Mouse (Mus musculus) heart, embryonic 16.5 days (tissue): ENCODE measurements around the gene 4930556J24Rik. TPM values are rescaled to one million over a fixed set of nuclear protein-coding genes. Genes with fewer than 3 reads are reported as not detected.

Experiments used
- ATAC-seq: fragments of 200-750 bp; cut with Nextera tagmentation; replicated peaks from 2 replicates; pipeline ENCODE4 v1.8.0; 2017; ENCODE audit warnings: moderate number of reproducible peaks; ENCODE audit not compliant: insufficient read depth, low FRiP score; ENCODE audit errors: extremely low read depth
- H3K27ac ChIP-seq: fragments of 300-500 bp; sonication (generic); 2 replicates; pipeline ENCODE4 v1.5.1; 2014; ENCODE audit warnings: mild to moderate bottlenecking, low read length, control low read depth, moderate library complexity
- H3K27me3 ChIP-seq: fragments of 300-500 bp; sonication (generic); 2 replicates; pipeline ENCODE4 v1.6.1; 2014; ENCODE audit warnings: low read length, mixed read lengths; ENCODE audit not compliant: control insufficient read depth, insufficient read depth
- H3K36me3 ChIP-seq: fragments of 300-500 bp; sonication (generic); 2 replicates; pipeline ENCODE4 v1.6.1; 2014; ENCODE audit not compliant: control insufficient read depth, insufficient read depth
- H3K4me1 ChIP-seq: fragments of 300-500 bp; sonication (generic); 2 replicates; pipeline ENCODE4 v1.6.1; 2014; ENCODE audit warnings: low read length, mixed read lengths; ENCODE audit not compliant: control insufficient read depth, insufficient read depth
- H3K4me2 ChIP-seq: fragments of 300-500 bp; sonication (generic); 2 replicates; pipeline ENCODE4 v1.6.1; 2014; ENCODE audit warnings: low read depth, mild to moderate bottlenecking, control low read depth, low read length
- H3K4me3 ChIP-seq: fragments of 300-500 bp; sonication (generic); 2 replicates; pipeline ENCODE4 v1.5.1; 2014; ENCODE audit warnings: mild to moderate bottlenecking, control low read depth, low read length
- H3K9ac ChIP-seq: fragments of 300-500 bp; sonication (generic); 2 replicates; pipeline ENCODE4 v1.6.1; 2014; ENCODE audit warnings: low read length, control low read depth
- H3K9me3 ChIP-seq: fragments of 300-500 bp; sonication (generic); replicated peaks from 2 replicates; pipeline ENCODE4 v1.6.1; 2016; ENCODE audit warnings: low read length; ENCODE audit not compliant: control insufficient read depth
- WGBS: fragments of 180-500 bp; shearing (Covaris S2); extraction: QIAGEN DNeasy Blood & Tissue Kit; methylation state at CpG from one replicate; pipeline ENCODE4 v1.1.7; 2014; 5-methylcytosine and 5-hydroxymethylcytosine counted together
- polyA plus RNA-seq: library from polyadenylated mRNA; unstranded; fragments of >200 nt; fragmentation: Nextera tagmentation; extraction: Ambion mirVana; gene quantifications from 2 replicates; pipeline ENCODE4 v1.2.1, GENCODE M21; 2015

4930556J24Rik gene
- polyA plus RNA-seq, 1 experiment from 2014 or later: 0.12 TPM

DNA sequence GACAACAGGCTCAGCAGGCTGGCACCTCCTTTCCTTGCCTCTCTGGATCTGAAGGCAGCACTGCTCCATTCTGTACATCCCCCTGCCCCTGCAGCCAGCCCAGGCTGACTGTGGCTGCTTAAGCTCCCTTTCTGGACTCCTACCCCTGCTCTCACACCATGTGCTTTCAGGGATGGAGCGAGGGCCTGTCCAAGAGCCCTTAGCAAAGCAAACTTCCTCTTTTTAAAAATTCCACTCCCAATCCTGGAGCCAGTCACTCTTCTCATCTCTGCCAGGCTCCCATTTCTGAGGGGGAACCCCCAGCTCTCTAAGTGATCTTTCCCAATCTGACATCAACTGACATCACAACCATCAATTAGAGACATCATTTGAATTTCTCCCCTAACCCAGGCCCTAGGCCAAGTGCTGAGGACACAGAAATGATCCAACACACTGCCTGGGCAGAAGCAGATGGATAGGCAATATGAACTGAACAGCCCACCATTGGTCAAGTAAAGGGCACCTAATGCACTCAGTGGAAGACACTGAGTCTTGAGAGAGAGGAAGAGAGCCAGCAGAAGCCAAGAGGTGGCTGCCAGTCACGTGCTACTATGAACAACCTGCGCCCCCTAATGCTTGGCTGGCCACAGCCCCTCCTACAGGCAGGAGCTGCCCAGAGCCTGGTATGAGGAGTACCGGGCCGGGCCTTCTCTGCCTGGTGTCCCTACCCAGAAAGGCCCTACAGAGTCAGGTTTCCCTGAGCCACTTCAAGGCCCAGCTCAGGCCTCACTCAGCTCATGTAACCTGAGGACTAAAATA is 65.9 kb downstream of the 4930556J24Rik start:
- Histone ChIP-seq H3K27me3 (peaks cover 4% of the 10 kb centered on the region; the same call in 1 of the 2 replicates), H3K4me2 (peak overlapping the region; percentile 24; the same call in 1 of the 2 replicates), H3K36me3 (no peaks in the 10 kb centered on the region), H3K9me3 (no peaks in the 10 kb centered on the region), H3K4me3 (no peak overlapping the region), H3K4me1 (peaks cover 37% of the 10 kb centered on the region), H3K9ac (peak overlapping the region; percentile 6; the same call in 1 of the 2 replicates), H3K27ac (peak overlapping the region; percentile 36; the same call in 1 of the 2 replicates)
- no peak for ATAC-seq
- 54% methylated on average over 5 of the region's 5 CpGs for WGBS

DNA sequence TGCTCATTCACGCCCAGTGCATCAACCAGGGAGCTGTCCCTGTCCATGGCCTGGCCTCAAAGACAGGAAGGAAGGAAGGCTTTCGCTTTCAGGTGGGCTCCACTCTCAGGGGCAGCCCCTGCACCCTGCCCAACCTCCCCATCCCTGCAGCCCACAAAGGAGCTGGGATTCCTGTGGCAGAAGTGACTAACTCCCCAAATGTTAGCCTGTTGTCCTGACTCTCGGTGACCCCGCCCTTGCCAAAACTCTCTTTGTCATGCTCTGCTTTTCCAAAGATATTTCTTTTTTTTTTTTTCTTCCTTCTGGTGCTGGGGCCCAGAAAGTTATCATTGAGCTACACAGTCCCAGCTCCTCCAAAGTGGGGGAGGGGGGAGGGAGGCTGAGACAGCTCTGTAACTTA is 67.3 kb downstream of the 4930556J24Rik start:
- ATAC-seq: no peak
- no peak overlapping the region for H3K4me3 ChIP-seq
- H3K36me3 ChIP-seq: no peaks in the 10 kb centered on the region
- H3K9ac ChIP-seq: no peak overlapping the region
- H3K9me3 ChIP-seq: no peaks in the 10 kb centered on the region
- H3K27ac ChIP-seq: no peak overlapping the region
- peaks cover 35% of the 10 kb centered on the region for H3K4me1 ChIP-seq
- WGBS: 81% methylated on average over 4 of the region's 4 CpGs
- H3K27me3 ChIP-seq: peaks cover 4% of the 10 kb centered on the region; the same call in 1 of the 2 replicates
- H3K4me2 ChIP-seq: no peak overlapping the region

DNA sequence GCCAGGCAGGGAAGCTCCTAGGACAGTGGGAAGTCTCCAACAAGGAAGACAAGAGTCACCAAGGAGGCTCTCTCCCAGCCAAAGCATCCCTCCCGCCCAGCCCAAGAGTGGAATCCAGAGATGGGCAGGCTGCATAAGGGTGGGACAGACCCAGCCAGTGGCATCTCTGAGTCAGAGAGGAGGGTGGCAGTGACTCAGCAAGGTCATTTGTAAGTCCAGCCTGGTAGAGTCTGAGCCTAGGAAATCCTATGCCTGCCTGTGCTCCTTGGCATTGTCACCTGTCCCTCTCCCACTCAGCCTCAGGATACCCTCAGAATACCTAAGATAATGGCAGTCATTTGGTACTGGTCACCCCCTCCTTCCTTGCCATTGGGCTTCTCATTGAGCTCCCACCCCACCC is 71.1 kb downstream of the 4930556J24Rik start:
- Histone ChIP-seq H3K27me3 (no peaks in the 10 kb centered on the region), H3K4me1 (peaks cover 4% of the 10 kb centered on the region), H3K36me3 (no peaks in the 10 kb centered on the region), H3K4me3 (no peak overlapping the region), H3K9ac (no peak overlapping the region), H3K9me3 (no peaks in the 10 kb centered on the region), H3K4me2 (no peak overlapping the region), H3K27ac (no peak overlapping the region)
- 75% methylated on average over 1 of the region's 1 CpGs for WGBS
- no peak for ATAC-seq

DNA sequence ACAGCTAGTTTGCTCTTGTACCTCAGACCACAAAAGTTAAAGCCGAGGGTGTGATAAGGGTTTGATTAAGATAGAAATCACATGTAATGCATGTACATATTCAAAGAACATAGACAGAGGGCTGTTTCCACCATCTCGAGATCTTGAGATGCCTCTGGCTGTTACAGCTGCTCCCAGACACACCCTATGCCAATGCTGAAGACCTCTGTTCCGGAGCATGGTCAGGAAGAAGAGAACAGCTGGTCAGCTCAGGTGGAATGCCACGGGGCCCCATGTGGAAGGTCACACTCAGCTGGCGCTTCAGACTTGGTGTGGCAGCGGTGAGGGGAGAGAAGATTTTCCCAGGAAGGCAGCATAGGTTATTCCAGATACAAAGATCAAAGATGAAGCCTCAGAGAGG is 71.9 kb downstream of the 4930556J24Rik start:
- H3K27me3 ChIP-seq: no peaks in the 10 kb centered on the region
- no peaks in the 10 kb centered on the region for H3K36me3 ChIP-seq
- no peaks in the 10 kb centered on the region for H3K4me1 ChIP-seq
- no peaks in the 10 kb centered on the region for H3K9me3 ChIP-seq
- WGBS: 81% methylated on average over 6 of the region's 6 CpGs
- H3K4me2 ChIP-seq: no peak overlapping the region
- no peak overlapping the region for H3K4me3 ChIP-seq
- no peak overlapping the region for H3K9ac ChIP-seq
- H3K27ac ChIP-seq: no peak overlapping the region
- no peak for ATAC-seq

- WGBS: 76% methylated on average over 5 of the region's 5 CpGs
These were observed 73.5 kb downstream of the 4930556J24Rik start for GRCm38 (mm10) chr11:3903046-3903445.

DNA sequence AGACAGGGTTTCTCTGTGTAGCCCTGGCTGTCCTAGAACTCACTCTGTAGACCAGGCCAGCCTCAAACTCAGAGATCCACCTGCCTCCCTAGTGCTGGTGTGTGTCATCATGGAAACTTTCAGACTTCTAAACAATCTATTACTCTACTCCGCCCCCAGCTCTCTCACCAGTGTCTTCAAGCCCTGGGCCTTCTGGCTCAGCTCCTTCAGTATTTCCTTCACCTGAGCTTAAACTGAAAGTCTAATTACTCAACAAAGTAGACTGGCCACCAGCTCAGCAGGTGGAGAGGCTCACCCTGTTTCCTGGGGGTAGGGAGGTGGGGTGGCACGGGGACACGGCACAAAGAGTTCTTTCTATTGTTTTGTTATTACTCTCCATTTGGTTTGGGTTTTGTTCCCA is 74.1 kb downstream of the 4930556J24Rik start:
- H3K4me2 ChIP-seq: no peak overlapping the region
- H3K4me3 ChIP-seq: no peak overlapping the region
- no peak for ATAC-seq
- no peak overlapping the region for H3K9ac ChIP-seq
- no peaks in the 10 kb centered on the region for H3K9me3 ChIP-seq
- H3K36me3 ChIP-seq: peaks cover 6% of the 10 kb centered on the region; the same call in 1 of the 2 replicates
- H3K27me3 ChIP-seq: no peaks in the 10 kb centered on the region
- H3K27ac ChIP-seq: no peak overlapping the region
- 89% methylated on average over 3 of the region's 3 CpGs for WGBS
- no peaks in the 10 kb centered on the region for H3K4me1 ChIP-seq

More at GRCm38 (mm10) chr11:3903046-3903445, 73.5 kb downstream of the 4930556J24Rik start:
- Histone ChIP-seq H3K4me1 (no peaks in the 10 kb centered on the region), H3K9ac (no peak overlapping the region), H3K9me3 (no peaks in the 10 kb centered on the region), H3K4me2 (no peak overlapping the region), H3K36me3 (peaks cover 6% of the 10 kb centered on the region; the same call in 1 of the 2 replicates), H3K27me3 (no peaks in the 10 kb centered on the region), H3K27ac (no peak overlapping the region), H3K4me3 (no peak overlapping the region)
- no peak for ATAC-seq

DNA sequence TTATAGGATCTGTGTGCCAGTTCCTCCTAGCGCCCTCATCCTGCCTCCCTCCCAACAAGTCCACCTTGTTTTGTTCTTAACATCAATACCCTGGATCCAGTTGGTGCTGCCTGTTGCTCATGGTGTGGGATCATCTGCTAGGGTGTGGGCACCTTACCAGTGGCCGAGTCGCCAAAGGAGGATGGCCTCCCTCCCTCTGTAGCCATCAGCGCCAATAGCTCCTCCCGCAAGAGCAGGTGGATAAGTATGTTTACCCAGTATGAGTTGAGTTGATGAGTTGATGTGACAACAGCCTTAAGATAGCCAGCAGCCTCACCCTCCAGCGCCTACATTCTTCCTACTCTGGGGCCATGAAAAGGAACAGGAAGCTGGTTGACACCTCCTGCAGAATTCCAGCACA is 76.3 kb downstream of the 4930556J24Rik start:
- 54% methylated on average over 6 of the region's 6 CpGs for WGBS
- H3K9ac ChIP-seq: no peak overlapping the region
- peaks cover 6% of the 10 kb centered on the region; the same call in 1 of the 2 replicates for H3K36me3 ChIP-seq
- no peaks in the 10 kb centered on the region for H3K27me3 ChIP-seq
- H3K4me3 ChIP-seq: no peak overlapping the region
- no peak for ATAC-seq
- H3K9me3 ChIP-seq: no peaks in the 10 kb centered on the region
- no peak overlapping the region for H3K27ac ChIP-seq
- H3K4me1 ChIP-seq: 0 out of 2 replicates have a peak, but pooled peaks cover 2% of the 10 kb centered on the region
- H3K4me2 ChIP-seq: no peak overlapping the region

DNA sequence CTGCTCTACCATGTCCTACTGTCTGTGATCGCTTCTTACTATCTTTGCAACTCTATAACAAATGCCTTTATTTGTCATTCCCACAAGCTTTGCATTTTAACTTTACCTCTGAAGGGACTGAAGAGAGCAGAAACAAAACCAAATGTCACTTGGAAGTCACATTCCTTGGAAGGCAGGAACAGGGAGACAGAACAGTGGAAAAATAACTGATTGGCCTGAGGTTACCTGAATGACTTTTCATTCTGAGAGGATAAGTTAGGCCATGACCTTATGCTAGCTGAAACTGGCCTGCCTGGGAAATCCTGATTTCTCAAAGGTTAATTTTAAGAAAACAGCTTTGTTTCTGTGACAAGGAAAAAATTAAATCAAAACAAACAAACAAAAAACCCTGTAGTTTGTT is 80.6 kb downstream of the 4930556J24Rik start:
- Histone ChIP-seq H3K4me1 (peaks cover 5% of the 10 kb centered on the region), H3K9ac (no peak overlapping the region), H3K4me3 (no peak overlapping the region), H3K9me3 (no peaks in the 10 kb centered on the region), H3K4me2 (peak overlapping the region; percentile 16; the same call in 1 of the 2 replicates), H3K36me3 (peaks cover 6% of the 10 kb centered on the region; the same call in 1 of the 2 replicates), H3K27ac (no peak overlapping the region), H3K27me3 (no peaks in the 10 kb centered on the region)
- no peak for ATAC-seq
- WGBS: 86% methylated on average over 1 of the region's 1 CpGs

DNA sequence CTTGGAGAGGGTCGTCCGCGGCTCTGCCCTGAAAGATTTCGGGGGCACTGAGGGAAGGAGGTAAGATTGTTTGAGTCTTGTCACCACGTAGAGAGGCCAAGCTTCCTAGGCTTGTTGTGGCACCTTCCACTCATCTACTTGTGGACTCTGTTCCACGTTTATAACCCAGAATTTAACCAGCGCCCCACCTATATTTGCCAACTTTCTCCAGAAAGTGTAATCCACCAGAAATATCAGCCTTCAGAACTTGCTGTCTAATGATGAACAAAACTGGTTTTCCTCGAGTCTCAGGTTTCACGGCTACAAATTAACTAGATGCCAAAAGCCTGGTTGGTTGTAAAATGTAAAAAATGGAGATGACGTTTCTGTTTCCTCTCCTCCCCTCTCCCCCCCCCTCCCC is 81.1 kb downstream of the 4930556J24Rik start:
- ATAC-seq: no peak
- H3K27ac ChIP-seq: peak overlapping the region; percentile 65
- peak overlapping the region; percentile 83 for H3K4me2 ChIP-seq
- peak overlapping the region; percentile 64 for H3K4me3 ChIP-seq
- peaks cover 6% of the 10 kb centered on the region; the same call in 1 of the 2 replicates for H3K36me3 ChIP-seq
- H3K9ac ChIP-seq: peak overlapping the region; percentile 73
- peaks cover 5% of the 10 kb centered on the region for H3K4me1 ChIP-seq
- no peaks in the 10 kb centered on the region for H3K9me3 ChIP-seq
- no peaks in the 10 kb centered on the region for H3K27me3 ChIP-seq
- WGBS: 5% methylated on average over 10 of the region's 10 CpGs
